Mouse (Mus musculus): ENCODE data around the gene Vps13c.

Gene Vps13c

GRCm38 (mm10) chr9:67839981-67840859 is at the start of gene Vps13c:
TSS of gene Vps13c (plus strand) at chr9:67840396.
- DNase-seq (ENCODE audit: low spot score in 2 of 2), result peak; percentile 58 to 70

- DNase-seq (ENCODE audit: low spot score in 2 of 2), result no peak
Observed at GRCm38 (mm10) chr9:67792405-67792804, 47.8 kb upstream of the Vps13c start.

- no peak for DNase-seq (ENCODE audit: low spot score in 2 of 2)
Observed at GRCm38 (mm10) chr9:67793501-67793900, 46.7 kb upstream of the Vps13c start.

- no peak for DNase-seq (ENCODE audit: low spot score in 2 of 2)
Observed at GRCm38 (mm10) chr9:67794216-67794615, 46.0 kb upstream of the Vps13c start.

GRCm38 (mm10) chr9:67794668-67795067 is 45.5 kb upstream of the Vps13c start:
- no peak for DNase-seq (ENCODE audit: low spot score in 2 of 2)

GRCm38 (mm10) chr9:67795205-67795675 is 45.0 kb upstream of the Vps13c start:
- no peak for DNase-seq (ENCODE audit: low spot score in 2 of 2)

GRCm38 (mm10) chr9:67799078-67799819 is 40.9 kb upstream of the Vps13c start:
- DNase-seq (ENCODE audit: low spot score in 2 of 2), result no peak

- DNase-seq (ENCODE audit: low spot score in 2 of 2), result peak in 1 of 2 experiments; percentile 42
Observed at GRCm38 (mm10) chr9:67802241-67802640, 38.0 kb upstream of the Vps13c start.

GRCm38 (mm10) chr9:67807000-67807399 is 33.2 kb upstream of the Vps13c start:
- DNase-seq (ENCODE audit: low spot score in 2 of 2), result no peak

- no peak for DNase-seq (ENCODE audit: low spot score in 2 of 2)
Observed at GRCm38 (mm10) chr9:67810527-67810926, 29.7 kb upstream of the Vps13c start.

- no peak for DNase-seq (ENCODE audit: low spot score in 2 of 2)
Observed at GRCm38 (mm10) chr9:67811116-67811515, 29.1 kb upstream of the Vps13c start.

GRCm38 (mm10) chr9:67813171-67813570 is 27.0 kb upstream of the Vps13c start:
- DNase-seq (ENCODE audit: low spot score in 2 of 2), result no peak

- no peak for DNase-seq (ENCODE audit: low spot score in 2 of 2)
Observed at GRCm38 (mm10) chr9:67813665-67814337, 26.4 kb upstream of the Vps13c start.

GRCm38 (mm10) chr9:67816172-67816928 is 23.8 kb upstream of the Vps13c start:
- no peak for DNase-seq (ENCODE audit: low spot score in 2 of 2)

GRCm38 (mm10) chr9:67817898-67818667 is 22.1 kb upstream of the Vps13c start:
- no peak for DNase-seq (ENCODE audit: low spot score in 2 of 2)

GRCm38 (mm10) chr9:67818668-67818950 is 21.6 kb upstream of the Vps13c start:
- DNase-seq (ENCODE audit: low spot score in 2 of 2), result no peak

- DNase-seq (ENCODE audit: low spot score in 2 of 2), result no peak
Observed at GRCm38 (mm10) chr9:67823131-67823530, 17.1 kb upstream of the Vps13c start.

- DNase-seq (ENCODE audit: low spot score in 2 of 2), result no peak
Observed at GRCm38 (mm10) chr9:67825527-67825926, 14.7 kb upstream of the Vps13c start.

GRCm38 (mm10) chr9:67828182-67828581 is 12.0 kb upstream of the Vps13c start:
- DNase-seq (ENCODE audit: low spot score in 2 of 2), result peak in 1 of 2 experiments; percentile 28

GRCm38 (mm10) chr9:67830411-67831358 is 9.5 kb upstream of the Vps13c start:
- no peak for DNase-seq (ENCODE audit: low spot score in 2 of 2)

Measured in spleen, postnatal 14 days (tissue).